Comparison of ENCODE assay signal across 9 mouse cellular contexts in the genomic region with DNA sequence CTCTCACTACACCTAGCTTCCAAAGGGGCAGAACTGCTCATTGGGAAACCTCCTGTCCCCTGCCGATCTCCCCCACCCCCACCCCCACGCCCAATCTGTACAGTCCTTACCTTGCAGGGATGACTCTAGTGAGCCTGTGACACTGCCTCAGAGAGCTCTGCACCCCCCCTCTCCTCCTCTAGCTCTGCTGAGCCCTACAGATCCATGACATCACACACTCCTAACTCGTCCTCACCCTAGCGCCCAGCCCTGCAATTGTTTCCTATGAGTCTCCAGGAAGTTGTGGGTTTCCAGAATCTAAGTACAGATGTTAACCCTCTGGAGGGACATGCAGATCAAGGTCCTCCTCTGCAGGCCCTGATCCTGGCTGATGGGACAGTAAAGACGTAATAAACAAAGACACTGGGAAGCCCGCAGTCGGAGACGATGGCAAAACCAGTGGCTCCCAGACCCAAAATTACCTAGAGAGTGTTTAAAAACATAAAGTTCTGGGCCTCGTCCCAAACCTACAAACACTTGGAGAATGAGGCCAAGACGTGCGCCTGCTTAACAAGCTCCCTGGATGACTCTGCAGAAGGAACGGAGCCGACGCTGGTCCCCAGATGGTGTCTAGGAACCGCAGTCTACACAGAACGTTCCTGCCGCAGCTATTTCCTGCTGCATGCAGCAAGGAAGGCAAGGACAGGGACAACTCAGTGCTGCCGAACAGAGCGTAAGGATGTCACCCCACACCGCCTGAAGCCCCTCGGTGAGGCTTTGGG.
DNase-seq lines count a peak whose midpoint lies in the region; ATAC-seq and TF ChIP-seq lines count a peak whose summit lies in the region.
"Had no signal": no experiment of that assay in that cellular context is flagged by ENCODE, and none has a peak within 500 bp of the region (broad histone marks: within the 10 kb centered on the region; RNA-seq: fewer than 3 reads in every experiment).

No protein-coding gene starts in this region.

- H3K36me3 ChIP-seq in E14TG2a.4 (ENCODE audit: insufficient read depth, low read length): no peaks in the 10 kb centered on the region
- no peaks in the 10 kb centered on the region for H3K36me3 ChIP-seq in forebrain, embryonic 15.5 days
- H3K36me3 ChIP-seq in midbrain, postnatal 0 days (ENCODE audit: insufficient read depth, low read length): no peaks in the 10 kb centered on the region

- H3K27ac ChIP-seq in forebrain, embryonic 15.5 days (replicated peaks): peak overlapping the region; percentile 23; the same call in 1 of the 2 replicates
- no peak overlapping the region for H3K27ac ChIP-seq in midbrain, postnatal 0 days (ENCODE audit: low read depth, low read length)

- peak; percentile 42; the same call in 1 of the 2 replicates for ATAC-seq in forebrain, embryonic 15.5 days (replicated peaks)
- ATAC-seq in midbrain, postnatal 0 days (ENCODE audit: low FRiP score): peak; percentile 42; the same call in 1 of the 2 replicates
- no peak for ATAC-seq in activated CD4-positive, CD25-positive, alpha-beta regulatory T cell, adult 4 months

- DNase-seq in gastrocnemius, postnatal 10 days: peak; percentile 24
- DNase-seq in gastrocnemius, postnatal 36 days: no peak
- DNase-seq in kidney, postnatal 14 days: peak; percentile 33
- DNase-seq in midbrain, postnatal 0 days (ENCODE audit: low spot score): no peak
- DNase-seq in ovary, postnatal 10 days (ENCODE audit: low spot score): no peak

- peak overlapping the region; percentile 2; the same call in 1 of the 2 replicates for H3K4me2 ChIP-seq in forebrain, embryonic 15.5 days (replicated peaks)
- no peak overlapping the region for H3K4me2 ChIP-seq in midbrain, postnatal 0 days (ENCODE audit: low read depth, low read length, poor library complexity, severe bottlenecking)

- TF ChIP-seq CTCF in E14TG2a.4 (conservative IDR thresholded peaks at IDR 0.05; ENCODE audit: low read length): no peak
- no peak for TF ChIP-seq CTCF in midbrain, postnatal 0 days (IDR thresholded peaks at IDR 0.05)

- no peaks in the 10 kb centered on the region for H3K27me3 ChIP-seq in E14TG2a.4 (ENCODE audit: insufficient read depth, low read length)
- no peaks in the 10 kb centered on the region for H3K27me3 ChIP-seq in forebrain, embryonic 15.5 days
- H3K27me3 ChIP-seq in midbrain, postnatal 0 days (ENCODE audit: insufficient read depth, low read length): no peaks in the 10 kb centered on the region
- H3K27me3 ChIP-seq: CH12.LX had no signal

- H3K9ac ChIP-seq in forebrain, embryonic 15.5 days (replicated peaks): no peak overlapping the region
- no peak overlapping the region for H3K9ac ChIP-seq in midbrain, postnatal 0 days (replicated peaks; ENCODE audit: low read length, poor library complexity, severe bottlenecking)

- 59% methylated on average over 21 of the region's 21 CpGs for WGBS in forebrain, embryonic 15.5 days
- WGBS in midbrain, postnatal 0 days: 71% methylated on average over 21 of the region's 21 CpGs

- H3K9me3 ChIP-seq in E14TG2a.4 (ENCODE audit: low read length): no peaks in the 10 kb centered on the region
- H3K9me3 ChIP-seq in forebrain, embryonic 15.5 days: no peaks in the 10 kb centered on the region
- no peaks in the 10 kb centered on the region for H3K9me3 ChIP-seq in midbrain, postnatal 0 days (ENCODE audit: low read length)

- H3K4me3 ChIP-seq in E14TG2a.4 (replicated peaks; ENCODE audit: low read length): peak overlapping the region; percentile 71
- no peak overlapping the region for H3K4me3 ChIP-seq in forebrain, embryonic 15.5 days
- no peak overlapping the region for H3K4me3 ChIP-seq in midbrain, postnatal 0 days (ENCODE audit: low read depth, low read length)

- intact Hi-C loops in gastrocnemius, postnatal 36 days (cut with DNase I): no loop called here

- peaks cover 16% of the 10 kb centered on the region for H3K4me1 ChIP-seq in E14TG2a.4 (replicated peaks; ENCODE audit: low read depth, low read length)
- peaks cover 57% of the 10 kb centered on the region for H3K4me1 ChIP-seq in forebrain, embryonic 15.5 days
- peaks cover 5% of the 10 kb centered on the region for H3K4me1 ChIP-seq in midbrain, postnatal 0 days (ENCODE audit: insufficient read depth, low read length)

Comparison
In these comparisons a context has a peak if more than half of its experiments do, and no peak if none do; other contexts are left out.
1. DNase-seq: peak in gastrocnemius, postnatal 10 days (single experiment) and kidney, postnatal 14 days (single experiment); none in gastrocnemius, postnatal 36 days (0 of 2), midbrain, postnatal 0 days (single experiment) and ovary, postnatal 10 days (single experiment).